Comparison of ENCODE assay signal across 22 mouse cellular contexts in the genomic region with DNA sequence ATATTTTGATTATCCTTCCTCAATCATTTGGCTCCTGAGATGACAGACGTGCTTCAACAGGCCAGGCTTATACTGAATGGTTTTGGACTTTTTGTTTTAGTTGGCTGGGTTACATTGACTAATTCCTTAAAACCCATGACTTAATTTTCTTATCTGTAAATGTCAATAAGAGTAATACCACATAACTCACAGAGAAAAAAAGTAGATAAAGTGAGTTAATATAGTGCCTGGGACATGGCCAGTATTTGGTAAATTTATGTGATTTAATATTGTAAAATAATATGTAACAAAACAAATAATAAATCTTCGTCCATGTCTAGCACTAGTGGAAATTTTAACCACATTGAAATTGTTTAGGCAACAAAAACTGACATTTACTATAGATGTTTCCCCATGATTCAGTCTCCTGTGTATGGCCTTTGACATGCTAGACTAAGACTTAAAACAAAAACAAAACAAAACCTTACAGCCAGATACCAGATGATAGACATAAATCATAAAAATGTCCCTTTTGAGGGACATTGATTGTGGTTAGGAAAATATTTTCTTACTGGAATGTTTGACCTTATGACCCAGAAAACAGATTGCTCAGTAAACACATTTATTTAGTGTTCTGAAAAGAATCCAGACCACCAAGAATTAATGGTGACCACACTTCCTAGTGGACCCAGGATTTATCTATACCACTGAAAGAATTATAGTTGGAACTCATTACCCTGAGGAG. TPM values are rescaled to one million over a fixed set of nuclear protein-coding genes. Genes with fewer than 3 reads are reported as not detected.
DNase-seq lines count a peak whose midpoint lies in the region; ATAC-seq lines count a peak whose summit lies in the region.
"Had no signal": no experiment of that assay in that cellular context is flagged by ENCODE, and none has a peak within 500 bp of the region (broad histone marks: within the 10 kb centered on the region; RNA-seq: fewer than 3 reads in every experiment).

No protein-coding gene starts in this region.

- peak; percentile 5 for DNase-seq in embryo, embryonic 10.5 days (ENCODE audit: low spot score)
- DNase-seq in embryo, embryonic 10 days (ENCODE audit: low spot score): no peak
- DNase-seq in kidney, adult 18-20 months: no peak
- peak; percentile 68 for DNase-seq in 3T3-L1 (ENCODE audit: low read depth, low spot score)
- peak; percentile 46 for DNase-seq in forelimb bud, embryonic 11.5 days (ENCODE audit: low read depth, low spot score)
- DNase-seq in forebrain, embryonic 14.5 days (ENCODE audit: low spot score): no peak
- DNase-seq in cerebellum, postnatal 4 days (ENCODE audit: low spot score in 2 of 2): no peak
- DNase-seq: adrenal gland, adult 8-10 months; adrenal gland, postnatal 36 days; cerebellum, adult 2 months; cerebellum, postnatal 14 days; gastrocnemius, postnatal 14 days; heart, adult 2 months; heart, postnatal 14 days had no signal

- H3K27me3 ChIP-seq in kidney, embryonic 15.5 days: no peaks in the 10 kb centered on the region
- no peaks in the 10 kb centered on the region for H3K27me3 ChIP-seq in forebrain, embryonic 14.5 days (replicated peaks; ENCODE audit: control insufficient read depth, insufficient read depth, low read length)
- H3K27me3 ChIP-seq: embryonic facial prominence, embryonic 13.5 days; forebrain, embryonic 13.5 days; heart, embryonic 15.5 days; hindbrain, embryonic 13.5 days had no signal

- 0 out of 2 replicates have a peak, but pooled peaks cover 3% of the 10 kb centered on the region for H3K9me3 ChIP-seq in kidney, embryonic 15.5 days (replicated peaks)
- no peaks in the 10 kb centered on the region for H3K9me3 ChIP-seq in forebrain, embryonic 14.5 days (replicated peaks; ENCODE audit: control insufficient read depth, low read length)
- H3K9me3 ChIP-seq: embryonic facial prominence, embryonic 13.5 days; heart, embryonic 15.5 days; hindbrain, embryonic 13.5 days had no signal

- H3K36me3 ChIP-seq in kidney, embryonic 15.5 days: no peaks in the 10 kb centered on the region
- H3K36me3 ChIP-seq in forebrain, embryonic 14.5 days (ENCODE audit: control insufficient read depth, insufficient read depth, low read length): no peaks in the 10 kb centered on the region
- H3K36me3 ChIP-seq: embryonic facial prominence, embryonic 13.5 days; heart, embryonic 15.5 days; hindbrain, embryonic 13.5 days had no signal

- ATAC-seq in kidney, embryonic 15.5 days (replicated peaks; ENCODE audit: low FRiP score): peak; percentile 75
- no peak for ATAC-seq in forebrain, embryonic 14.5 days
- ATAC-seq: forebrain, embryonic 13.5 days; hindbrain, postnatal 0 days had no signal

- whole genome bisulfite sequencing in kidney, embryonic 15.5 days: 57% methylated on average over 2 of the region's 2 CpGs
- 82% methylated on average over 2 of the region's 2 CpGs for WGBS in forebrain, embryonic 14.5 days

- no peak overlapping the region for H3K4me2 ChIP-seq in kidney, embryonic 15.5 days
- no peak overlapping the region for H3K4me2 ChIP-seq in forebrain, embryonic 14.5 days (ENCODE audit: low read length)
- H3K4me2 ChIP-seq: embryonic facial prominence, embryonic 13.5 days; forebrain, embryonic 13.5 days; heart, embryonic 11.5 days; heart, embryonic 15.5 days; hindbrain, embryonic 13.5 days had no signal

- no peaks in the 10 kb centered on the region for H3K4me1 ChIP-seq in kidney, embryonic 15.5 days
- no peaks in the 10 kb centered on the region for H3K4me1 ChIP-seq in forebrain, embryonic 14.5 days (ENCODE audit: control insufficient read depth, insufficient read depth, low read length)
- H3K4me1 ChIP-seq: embryonic facial prominence, embryonic 13.5 days; forebrain, embryonic 13.5 days; heart, embryonic 15.5 days; hindbrain, embryonic 13.5 days had no signal

- no peak overlapping the region for H3K27ac ChIP-seq in kidney, embryonic 15.5 days
- no peak overlapping the region for H3K27ac ChIP-seq in forebrain, embryonic 14.5 days (ENCODE audit: low read depth, low read length)
- H3K27ac ChIP-seq: embryonic facial prominence, embryonic 13.5 days; forebrain, embryonic 13.5 days; heart, adult 2 months; heart, embryonic 15.5 days; hindbrain, embryonic 13.5 days; hindbrain, postnatal 0 days had no signal

- no peak overlapping the region for H3K4me3 ChIP-seq in kidney, embryonic 15.5 days (replicated peaks)
- no peak overlapping the region for H3K4me3 ChIP-seq in forebrain, embryonic 14.5 days (ENCODE audit: low read depth, low read length)
- H3K4me3 ChIP-seq: embryonic facial prominence, embryonic 13.5 days; forebrain, embryonic 13.5 days; heart, adult 2 months; heart, embryonic 15.5 days; hindbrain, embryonic 13.5 days had no signal

- H3K9ac ChIP-seq in kidney, embryonic 15.5 days: no peak overlapping the region
- no peak overlapping the region for H3K9ac ChIP-seq in forebrain, embryonic 14.5 days (ENCODE audit: low read length)
- H3K9ac ChIP-seq: embryonic facial prominence, embryonic 13.5 days; forebrain, embryonic 13.5 days; heart, embryonic 15.5 days; hindbrain, embryonic 13.5 days had no signal

RNA-seq across cellular contexts. Expression of gene Akr1c18, which starts 31.1 kb away (rescaled TPM):
- polyA plus RNA-seq in kidney, embryonic 15.5 days (2015; fragmentation: Nextera tagmentation; extraction: Ambion mirVana): 1.7 and 2.9 TPM in 2 replicates
- polyA plus RNA-seq in forebrain, embryonic 14.5 days (2014; fragmentation: Nextera tagmentation; extraction: Ambion mirVana): 0.20 TPM in 1 of 2 replicates, not detected in the other
- polyA plus RNA-seq: C2C12; cerebellum, adult 2 months; heart, embryonic 11.5 days; hindbrain, embryonic 13.5 days; hindbrain, postnatal 0 days had no signal

Comparison
In these comparisons a context has a peak if more than half of its experiments do, and no peak if none do; other contexts are left out.
1. DNase-seq: peak in embryo, embryonic 10.5 days (single experiment), 3T3-L1 (single experiment) and forelimb bud, embryonic 11.5 days (single experiment); none in embryo, embryonic 10 days (single experiment), kidney, adult 18-20 months (single experiment), forebrain, embryonic 14.5 days (single experiment) and cerebellum, postnatal 4 days (0 of 2).